In genomic region chr11:16951761-16952010, GRCm38 (mm10) we compare ENCODE assay signal across 8 mouse cellular contexts. TPM values are rescaled to one million over a fixed set of nuclear protein-coding genes. Genes with fewer than 3 reads are reported as not detected.
A peak's percentile ranks its signal among the peaks of the same experiment; 100 is the strongest.
DNase-seq lines count a peak whose midpoint lies in the region; ATAC-seq lines count a peak whose summit lies in the region.

No protein-coding gene starts in this region.

- no peaks in the 10 kb centered on the region for H3K36me3 ChIP-seq in lung, embryonic 16.5 days (ENCODE audit: control insufficient read depth, insufficient read depth, low read length)
- H3K36me3 ChIP-seq in limb, embryonic 15.5 days = no peaks in the 10 kb centered on the region
- H3K36me3 ChIP-seq in stomach, embryonic 14.5 days (ENCODE audit: control insufficient read depth, insufficient read depth, low read length) = no peaks in the 10 kb centered on the region; the same call in 1 of the 2 replicates

- intact Hi-C loops in left cerebral cortex, postnatal 25 days (cut with DNase I) = loop anchor here (5.0 kb wide), 1 partner anchor 444 kb away; the partner anchor contains the start of gene Sec61g
- intact Hi-C loops in gastrocnemius, postnatal 36 days (cut with DNase I) = loop anchor here (2.0 kb wide), 1 partner anchor 427 kb away; no protein-coding TSS in a partner anchor

- no peak for DNase-seq in lung, postnatal 10 days
- DNase-seq in left cerebral cortex, postnatal 25 days (ENCODE audit: low spot score in 2 of 2) = no peak
- DNase-seq in spleen, adult 18-20 months = no peak
- no peak for DNase-seq in gastrocnemius, postnatal 36 days

- ATAC-seq in lung, embryonic 16.5 days (ENCODE audit: low read depth) = no peak
- ATAC-seq in erythroid progenitor cell, adult 5-6 weeks (replicated peaks; ENCODE audit: low FRiP score, poor library complexity, severe bottlenecking) = peak; percentile 30
- ATAC-seq in limb, embryonic 15.5 days (ENCODE audit: insufficient number of reproducible peaks, low FRiP score, low TSS enrichment, low read depth) = no peak
- ATAC-seq in stomach, embryonic 14.5 days (ENCODE audit: insufficient number of reproducible peaks, insufficient read depth, low FRiP score, low read depth) = no peak

- H3K9ac ChIP-seq in lung, embryonic 16.5 days (ENCODE audit: low read length) = peak overlapping the region; percentile 86
- peak overlapping the region; percentile 61 for H3K9ac ChIP-seq in limb, embryonic 15.5 days
- H3K9ac ChIP-seq in stomach, embryonic 14.5 days (replicated peaks; ENCODE audit: low read depth, low read length) = peak overlapping the region; percentile 58

- H3K9me3 ChIP-seq in lung, embryonic 16.5 days (ENCODE audit: control insufficient read depth, low read length) = no peaks in the 10 kb centered on the region
- H3K9me3 ChIP-seq in limb, embryonic 15.5 days = no peaks in the 10 kb centered on the region
- no peaks in the 10 kb centered on the region for H3K9me3 ChIP-seq in stomach, embryonic 14.5 days (ENCODE audit: control insufficient read depth, low read depth, low read length)

- H3K4me2 ChIP-seq in lung, embryonic 16.5 days (ENCODE audit: low read depth, low read length) = peak overlapping the region; percentile 92
- H3K4me2 ChIP-seq in limb, embryonic 15.5 days = peak overlapping the region; percentile 87
- H3K4me2 ChIP-seq in stomach, embryonic 14.5 days (replicated peaks; ENCODE audit: low read depth, low read length) = peak overlapping the region; percentile 80

- peaks cover 15% of the 10 kb centered on the region for H3K4me1 ChIP-seq in lung, embryonic 16.5 days (replicated peaks; ENCODE audit: control insufficient read depth, insufficient read depth, low read length)
- H3K4me1 ChIP-seq in limb, embryonic 15.5 days = peaks cover 8% of the 10 kb centered on the region
- peaks cover 10% of the 10 kb centered on the region; the same call in 1 of the 2 replicates for H3K4me1 ChIP-seq in stomach, embryonic 14.5 days (ENCODE audit: control insufficient read depth, insufficient read depth, low read length)

- 3% methylated on average over 9 of the region's 9 CpGs for WGBS in lung, embryonic 16.5 days
- 8% methylated on average over 9 of the region's 9 CpGs for WGBS in limb, embryonic 15.5 days
- 6% methylated on average over 9 of the region's 9 CpGs for WGBS in stomach, embryonic 14.5 days

- no peaks in the 10 kb centered on the region for H3K27me3 ChIP-seq in lung, embryonic 16.5 days (ENCODE audit: control insufficient read depth, insufficient read depth, low read depth, low read length)
- no peaks in the 10 kb centered on the region for H3K27me3 ChIP-seq in limb, embryonic 15.5 days
- no peaks in the 10 kb centered on the region for H3K27me3 ChIP-seq in stomach, embryonic 14.5 days (ENCODE audit: control insufficient read depth, insufficient read depth, low read length)

- H3K4me3 ChIP-seq in lung, embryonic 16.5 days (ENCODE audit: low read length) = peak overlapping the region; percentile 70
- peak overlapping the region; percentile 72 for H3K4me3 ChIP-seq in limb, embryonic 15.5 days
- peak overlapping the region; percentile 68 for H3K4me3 ChIP-seq in stomach, embryonic 14.5 days (ENCODE audit: low read depth, low read length)

- H3K27ac ChIP-seq in lung, embryonic 16.5 days (ENCODE audit: low read length) = peak overlapping the region; percentile 55
- peak overlapping the region; percentile 61 for H3K27ac ChIP-seq in limb, embryonic 15.5 days
- H3K27ac ChIP-seq in stomach, embryonic 14.5 days (ENCODE audit: low read length) = no peak overlapping the region

RNA-seq across cellular contexts. Expression of gene Fbxo48, which starts 0.5 kb away (rescaled TPM):
- polyA plus RNA-seq in lung, embryonic 16.5 days (2015; fragmentation: Nextera tagmentation; extraction: Ambion mirVana) = 1.4 TPM in 2 replicates
- total RNA-seq in erythroid progenitor cell, adult 5-6 weeks (2015; ENCODE audit: low replicate concordance) = 22.7 and 59.5 TPM in 2 replicates
- total RNA-seq in erythroid progenitor cell, adult 5-6 weeks (2017; ENCODE audit: low replicate concordance) = 47.9 and 59.2 TPM in 2 replicates
- 1.3 and 1.4 TPM in 2 replicates for polyA plus RNA-seq in limb, embryonic 15.5 days (2015; fragmentation: Nextera tagmentation; extraction: Ambion mirVana)
- 2.3 and 2.9 TPM in 2 replicates for polyA plus RNA-seq in stomach, embryonic 14.5 days (2014; fragmentation: Nextera tagmentation; extraction: Ambion mirVana)
- total RNA-seq in left cerebral cortex, postnatal 25 days (2021) = 1 to 10 TPM; 1.1 to 1.5 TPM
- total RNA-seq in gastrocnemius, postnatal 36 days (2021) = under 1 TPM in 1 of 2 experiments, not detected in 1; 0.23 TPM

Comparison
In these comparisons a context has a peak if more than half of its experiments do, and no peak if none do; other contexts are left out.
1. RNA of gene Fbxo48, which starts 0.5 kb away (total RNA-seq): 22.7 to 59.5 TPM in erythroid progenitor cell, adult 5-6 weeks; 1.1 to 1.5 TPM in left cerebral cortex, postnatal 25 days and 0.23 TPM in gastrocnemius, postnatal 36 days; every median in the first group is over 4 times any median in the second.
2. Peak in every context shown above with its lines, with median percentiles within 50 percentile points of each other: H3K4me2 ChIP-seq, H3K4me3 ChIP-seq and H3K9ac ChIP-seq.